Mouse (Mus musculus) heart, adult 2 months (tissue): ENCODE data around the gene Cib1. TPM values are rescaled to one million over a fixed set of nuclear protein-coding genes. Genes with fewer than 3 reads are reported as not detected.

Experiments
- DNase-seq, 2 experiments: peaks; one replicate each; pipeline ENCODE4 v3.0.0; 2021
- H3K27ac ChIP-seq: fragments of 200-600 bp; 2 replicates; pipeline ENCODE4 v1.8.1; 2022
- H3K27me3 ChIP-seq: fragments of 200-500 bp; 2 replicates; pipeline ENCODE4 v1.6.1; 2012; ENCODE audit warnings: mild to moderate bottlenecking, low read length, inconsistent platforms, mixed read lengths; ENCODE audit not compliant: control insufficient read depth, insufficient read depth
- H3K36me3 ChIP-seq: fragments of 200-500 bp; 2 replicates; pipeline ENCODE4 v1.6.1; 2012; ENCODE audit warnings: low read length, inconsistent platforms; ENCODE audit not compliant: control insufficient read depth, insufficient read depth
- H3K4me1 ChIP-seq: fragments of 200-500 bp; 2 replicates; pipeline ENCODE4 v1.6.1; 2011; ENCODE audit warnings: low read length; ENCODE audit not compliant: control insufficient read depth, insufficient read depth
- H3K4me3 ChIP-seq: fragments of 200-600 bp; 2 replicates; pipeline ENCODE4 v1.8.1; 2022
- H3K79me2 ChIP-seq: fragments of 200-500 bp; replicated peaks from 2 replicates; pipeline ENCODE4 v1.6.1; 2012; ENCODE audit warnings: mild to moderate bottlenecking, inconsistent platforms, low read length, moderate library complexity, mixed read lengths; ENCODE audit not compliant: control insufficient read depth, insufficient read depth
- H3K9ac ChIP-seq: fragments of 200-500 bp; 2 replicates; pipeline ENCODE4 v1.6.1; 2012; ENCODE audit warnings: low read depth, mild to moderate bottlenecking, control low read depth, inconsistent platforms, low read length, mixed read lengths
- CTCF ChIP-seq: fragments of 200-600 bp; IDR thresholded peaks from 2 replicates; pipeline ENCODE4 v1.8.1; 2022; ENCODE audit warnings: antibody characterized with exemption, mild to moderate bottlenecking, moderate library complexity
- EP300 ChIP-seq: fragments of 200-500 bp; IDR thresholded peaks from 2 replicates; pipeline ENCODE4 v1.6.1; 2011; ENCODE audit warnings: low read depth, low read length, control low read depth; ENCODE audit not compliant: insufficient read depth
- POLR2A ChIP-seq: fragments of 200-500 bp; IDR thresholded peaks from 2 replicates; pipeline ENCODE4 v1.6.1; 2011; ENCODE audit warnings: mild to moderate bottlenecking, low read depth, low read length, control low read depth; ENCODE audit not compliant: insufficient read depth
- WGBS: fragments of 180-500 bp; shearing (Covaris S2); methylation state at CpG from one replicate; pipeline ENCODE4 v1.1.7; 2018; 5-methylcytosine and 5-hydroxymethylcytosine counted together
- intact Hi-C: fragments of 180-260 bp; cut with DNase I; formaldehyde crosslinking; loops from one replicate; pipeline ENCODE4 v1.15.1; 2025
- polyA plus RNA-seq: library from polyadenylated mRNA; depleted of rRNA; stranded (reverse); fragments of >200 nt; gene quantifications from 2 replicates; pipeline ENCODE4 v1.2.3, GENCODE M21; 2012
- total RNA-seq, 2 experiments: library from RNA; stranded (reverse); gene quantifications; 2 replicates each; pipeline ENCODE4 v1.2.3; 2021

Cib1 gene
- total and polyA plus RNA-seq, 3 experiments: 14.1 to 38.4 (median 16.1) TPM

GRCm38 (mm10) chr7:80215398-80215797, 17.2 kb downstream of the Cib1 start:
- WGBS: 28% methylated on average over 4 of the region's 4 CpGs
- peak; percentile 78 to 83 for DNase-seq
- no peaks in the 10 kb centered on the region for H3K36me3 ChIP-seq
- H3K27ac ChIP-seq: no peak overlapping the region
- no peaks in the 10 kb centered on the region for H3K27me3 ChIP-seq
- intact Hi-C loops: loop anchor here (1.0 to 10.0 kb wide), 3 partner anchors 17 to 191 kb away; partner anchors contain the start of gene Zfp710
- H3K79me2 ChIP-seq: no peaks in the 10 kb centered on the region
- no peak overlapping the region for H3K4me3 ChIP-seq
- no peak overlapping the region for H3K9ac ChIP-seq
- peaks cover 3% of the 10 kb centered on the region for H3K4me1 ChIP-seq
- TF ChIP-seq CTCF: peak; percentile 95
- TF ChIP-seq EP300: peak; percentile 56; the same call in 1 of the 2 replicates
- TF ChIP-seq POLR2A: no peak

- intact Hi-C loops: loop anchor here (2.0 to 10.0 kb wide), 2 partner anchors 16 to 190 kb away; partner anchors contain the start of gene Zfp710
- Histone ChIP-seq H3K9ac (no peak overlapping the region), H3K27me3 (no peaks in the 10 kb centered on the region), H3K36me3 (no peaks in the 10 kb centered on the region), H3K27ac (no peak overlapping the region), H3K79me2 (no peaks in the 10 kb centered on the region), H3K4me3 (no peak overlapping the region), H3K4me1 (peaks cover 3% of the 10 kb centered on the region)
- 93% methylated on average over 8 of the region's 8 CpGs for WGBS
- DNase-seq: no peak
- TF ChIP-seq POLR2A (no peak), CTCF (no peak), EP300 (no peak)
Observed at GRCm38 (mm10) chr7:80214459-80214858, 18.2 kb downstream of the Cib1 start.

- no peaks in the 10 kb centered on the region for H3K36me3 ChIP-seq
- DNase-seq: no peak
- WGBS: 66% methylated on average over 7 of the region's 7 CpGs
Observed at GRCm38 (mm10) chr7:80213604-80214003, 19.0 kb downstream of the Cib1 start.

GRCm38 (mm10) chr7:80210982-80211381, 21.6 kb downstream of the Cib1 start:
- Histone ChIP-seq H3K27me3 (no peaks in the 10 kb centered on the region), H3K4me1 (peaks cover 7% of the 10 kb centered on the region), H3K36me3 (no peaks in the 10 kb centered on the region), H3K4me3 (no peak overlapping the region), H3K9ac (no peak overlapping the region), H3K27ac (no peak overlapping the region), H3K79me2 (no peaks in the 10 kb centered on the region)
- DNase-seq: no peak
- TF ChIP-seq POLR2A (no peak), EP300 (no peak)
- intact Hi-C loops: loop anchor here (10.0 kb wide), 1 partner anchor 186 kb away; the partner anchor contains the start of gene Zfp710
- WGBS: 93% methylated on average over 4 of the region's 4 CpGs

More at GRCm38 (mm10) chr7:80213604-80214003, 19.0 kb downstream of the Cib1 start:
- intact Hi-C loops: loop anchor here (2.0 to 10.0 kb wide), 2 partner anchors 15 to 189 kb away; partner anchors contain the start of gene Zfp710
- H3K9ac ChIP-seq: no peak overlapping the region
- no peaks in the 10 kb centered on the region for H3K27me3 ChIP-seq
- TF ChIP-seq CTCF: no peak
- TF ChIP-seq POLR2A: no peak
- no peak for TF ChIP-seq EP300
- H3K79me2 ChIP-seq: no peaks in the 10 kb centered on the region
- no peak overlapping the region for H3K27ac ChIP-seq
- H3K4me3 ChIP-seq: no peak overlapping the region
- peaks cover 9% of the 10 kb centered on the region for H3K4me1 ChIP-seq

- no peaks in the 10 kb centered on the region for H3K27me3 ChIP-seq
- peak in 1 of 2 experiments; percentile 63 for DNase-seq
- no peak overlapping the region for H3K9ac ChIP-seq
- WGBS: 69% methylated on average over 6 of the region's 6 CpGs
- no peaks in the 10 kb centered on the region for H3K36me3 ChIP-seq
- no peak overlapping the region for H3K4me3 ChIP-seq
- TF ChIP-seq CTCF (no peak), POLR2A (no peak), EP300 (no peak)
- H3K27ac ChIP-seq: no peak overlapping the region
- H3K4me1 ChIP-seq: peaks cover 7% of the 10 kb centered on the region
- intact Hi-C loops: loop anchor here (10.0 kb wide), 1 partner anchor 185 kb away; the partner anchor contains the start of gene Zfp710
- H3K79me2 ChIP-seq: no peaks in the 10 kb centered on the region
Observed at GRCm38 (mm10) chr7:80209669-80210068, 22.9 kb downstream of the Cib1 start.

GRCm38 (mm10) chr7:80208738-80209430, 23.7 kb downstream of the Cib1 start:
- no peak overlapping the region for H3K27ac ChIP-seq
- TF ChIP-seq POLR2A (no peak), EP300 (no peak), CTCF (no peak)
- intact Hi-C loops: no loop called here
- DNase-seq: peak; percentile 50 to 65
- H3K79me2 ChIP-seq: no peaks in the 10 kb centered on the region
- H3K27me3 ChIP-seq: no peaks in the 10 kb centered on the region
- WGBS: 29% methylated on average over 10 of the region's 10 CpGs
- H3K4me3 ChIP-seq: no peak overlapping the region
- H3K4me1 ChIP-seq: peaks cover 7% of the 10 kb centered on the region
- peak overlapping the region; percentile 16; the same call in 1 of the 2 replicates for H3K9ac ChIP-seq
- no peaks in the 10 kb centered on the region for H3K36me3 ChIP-seq
